Mouse (Mus musculus): ENCODE measurements around the gene Myrip.
A peak's percentile ranks its signal among the peaks of the same experiment; 100 is the strongest.

The Myrip gene

DNA sequence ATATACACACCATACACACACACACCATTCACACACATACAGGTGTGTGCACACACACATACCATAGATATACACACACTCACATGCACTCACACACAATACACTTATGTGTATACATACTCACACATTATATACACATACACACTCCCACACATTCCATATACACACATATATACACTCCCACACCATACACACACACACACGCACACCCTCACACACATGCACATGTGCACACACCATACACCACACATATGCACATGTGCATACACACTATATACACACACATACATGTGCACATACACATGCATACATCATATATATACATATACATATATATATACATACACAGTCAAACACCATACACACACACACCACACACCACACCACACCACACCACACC, 169.1 kb downstream of the Myrip start:
- DNase-seq (ENCODE audit: low spot score), result no peak

- DNase-seq (ENCODE audit: low spot score), result no peak
Observed at GRCm38 (mm10) chr9:120481644-120482043, 180.3 kb downstream of the Myrip start.

- DNase-seq (ENCODE audit: low spot score), result no peak
Observed at GRCm38 (mm10) chr9:120482382-120482781, 181.1 kb downstream of the Myrip start.

DNA sequence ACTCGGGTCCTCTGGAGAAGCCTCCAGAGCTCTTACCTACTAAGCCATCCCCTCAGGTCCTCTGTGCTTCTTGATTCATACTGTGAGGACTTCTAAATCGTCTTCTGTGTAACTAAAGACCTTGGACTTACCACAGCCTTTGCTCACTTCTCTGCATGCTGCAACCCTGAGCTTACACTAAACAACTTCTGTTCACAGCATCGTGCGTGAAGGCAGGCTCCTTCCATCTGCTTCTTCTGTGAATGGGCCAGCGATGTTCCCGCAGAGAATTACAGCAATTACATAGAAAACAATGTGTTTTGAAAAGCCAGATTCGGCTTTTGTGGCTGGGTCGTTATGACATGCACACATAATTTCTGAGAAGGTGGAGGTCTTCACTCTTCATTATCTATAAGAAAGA, 181.8 kb downstream of the Myrip start:
- DNase-seq (ENCODE audit: low spot score), result no peak

GRCm38 (mm10) chr9:120487076-120487475, 185.8 kb downstream of the Myrip start:
- DNase-seq (ENCODE audit: low spot score), result no peak

DNA sequence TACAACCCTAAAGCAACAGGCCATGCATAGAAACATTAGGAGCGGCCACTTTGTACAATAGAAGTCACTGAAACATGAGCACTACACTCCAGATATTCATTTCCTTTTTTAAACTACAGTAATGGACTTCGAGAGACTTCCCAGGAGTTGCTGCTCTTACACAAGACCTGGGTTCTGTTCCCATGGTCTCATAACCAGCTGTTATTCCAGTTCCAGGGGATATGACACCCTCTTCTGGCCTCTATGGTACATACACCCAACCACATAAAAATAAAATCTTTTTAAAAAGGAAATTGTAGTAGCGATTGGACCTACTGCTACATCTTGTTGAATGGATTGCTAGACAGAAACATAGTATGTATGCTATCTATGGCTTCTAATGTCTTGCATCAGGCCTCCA, 190.2 kb downstream of the Myrip start:
- no peak for DNase-seq (ENCODE audit: low spot score)

DNA sequence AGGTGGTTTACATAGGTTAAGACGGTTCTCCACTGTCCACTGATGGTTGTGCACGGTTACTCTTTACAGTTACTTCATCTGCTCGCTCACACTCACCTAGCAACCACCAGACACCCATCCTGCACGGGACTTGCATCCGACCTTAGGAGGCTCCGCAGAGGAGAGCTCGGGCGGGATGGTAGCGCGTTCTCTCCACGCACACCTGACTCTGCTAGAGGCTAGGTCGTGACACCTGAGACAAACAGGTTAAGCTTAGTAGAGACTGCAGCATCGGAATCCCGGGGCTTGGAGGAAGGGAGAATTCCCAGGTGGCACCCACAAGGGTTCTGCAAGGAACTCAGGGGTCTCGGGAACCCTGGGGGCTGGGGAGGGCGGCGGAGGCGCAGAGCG, 190.7 kb downstream of the Myrip start, which contains the start of gene Eif1b:
Eif1b (plus strand) TSS at position 223 of the 390 bp plus-strand sequence.
- DNase-seq (ENCODE audit: low spot score), result no peak

GRCm38 (mm10) chr9:120492400-120493351, 191.4 kb downstream of the Myrip start:
- DNase-seq (ENCODE audit: low spot score), result peak; percentile 23

GRCm38 (mm10) chr9:120493781-120494180, 192.5 kb downstream of the Myrip start:
- DNase-seq (ENCODE audit: low spot score), result no peak

- no peak for DNase-seq (ENCODE audit: low spot score)
Observed at GRCm38 (mm10) chr9:120496691-120497090, 195.4 kb downstream of the Myrip start.

GRCm38 (mm10) chr9:120497983-120498382, 196.7 kb downstream of the Myrip start:
- DNase-seq (ENCODE audit: low spot score), result no peak

DNA sequence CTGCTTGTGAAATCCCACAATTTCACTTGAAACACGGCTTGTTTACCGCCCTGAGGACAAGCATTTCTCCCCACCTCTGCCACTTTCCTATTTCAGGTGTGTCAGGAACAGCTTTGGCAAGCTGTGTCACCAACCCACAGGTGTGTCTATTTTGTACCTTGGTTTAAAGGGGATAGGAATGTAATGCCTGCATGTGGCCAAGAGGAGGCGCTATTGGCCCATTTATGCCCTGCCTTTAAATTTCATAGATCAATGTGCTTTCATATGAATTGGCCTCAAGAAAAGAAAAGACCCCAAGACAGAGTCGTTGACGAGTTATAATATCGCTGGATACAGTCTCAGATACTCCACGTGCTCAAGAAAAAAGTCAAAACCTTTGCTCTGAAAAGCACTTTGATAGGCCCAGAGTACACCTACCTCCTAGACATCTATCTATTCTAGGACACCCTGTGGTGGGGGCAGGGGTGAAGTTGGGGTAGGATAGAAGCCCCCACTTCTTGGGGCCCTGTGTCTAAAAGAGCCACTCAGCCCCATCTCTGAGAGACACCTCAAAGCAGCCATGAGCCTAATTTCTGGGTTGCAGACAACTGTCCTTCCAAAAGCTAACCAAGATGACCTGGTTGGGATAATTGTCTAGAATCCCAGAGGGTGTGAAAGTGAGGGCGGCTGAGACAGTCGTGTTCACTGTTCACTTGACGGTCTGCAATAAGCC, 200.0 kb downstream of the Myrip start:
- no peak for DNase-seq (ENCODE audit: low spot score)

DNA sequence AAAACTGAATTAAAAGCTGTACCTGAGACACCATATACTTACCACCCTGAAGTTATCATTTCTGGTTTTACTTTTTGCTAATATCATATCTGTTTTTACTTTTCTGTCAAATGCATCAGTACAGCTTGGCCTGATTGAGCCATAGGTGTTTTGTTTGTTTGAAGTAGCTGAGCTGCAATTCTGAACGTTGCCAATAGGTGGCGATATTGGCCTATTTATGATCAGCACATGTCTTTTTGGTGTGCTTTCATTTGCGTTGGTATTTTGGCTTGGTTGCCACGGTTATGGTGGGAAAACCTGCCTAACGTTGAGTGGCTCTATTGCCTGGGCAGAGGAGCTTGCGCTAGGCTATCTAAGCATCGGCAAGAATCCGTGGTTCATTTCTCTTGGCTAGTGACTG, 200.7 kb downstream of the Myrip start:
- DNase-seq (ENCODE audit: low spot score), result no peak

GRCm38 (mm10) chr9:120504423-120504822, 203.1 kb downstream of the Myrip start:
- no peak for DNase-seq (ENCODE audit: low spot score)

GRCm38 (mm10) chr9:120511781-120512180, 210.5 kb downstream of the Myrip start:
- DNase-seq (ENCODE audit: low spot score), result no peak

DNA sequence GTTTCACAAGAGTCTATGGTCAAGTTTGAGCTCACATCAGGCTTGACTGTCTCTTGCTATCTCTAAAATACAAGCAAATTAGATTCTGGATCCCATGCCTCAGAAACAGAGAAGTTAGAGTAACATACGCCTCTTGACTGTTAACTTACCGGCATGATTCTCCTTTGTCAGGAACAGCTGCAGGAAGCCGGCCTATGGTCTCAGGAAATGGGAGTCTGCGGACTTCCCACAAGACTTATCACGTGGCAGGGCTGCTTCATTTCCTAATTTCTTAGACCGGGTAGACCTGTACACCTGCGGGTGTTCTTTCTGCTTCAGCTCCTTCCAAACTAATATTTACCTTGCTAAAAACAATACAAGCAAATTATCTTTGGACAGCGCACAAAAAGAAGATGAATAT, 215.4 kb downstream of the Myrip start:
- no peak for DNase-seq (ENCODE audit: low spot score)

GRCm38 (mm10) chr9:120518946-120519345, 217.6 kb downstream of the Myrip start:
- no peak for DNase-seq (ENCODE audit: low spot score)

DNA sequence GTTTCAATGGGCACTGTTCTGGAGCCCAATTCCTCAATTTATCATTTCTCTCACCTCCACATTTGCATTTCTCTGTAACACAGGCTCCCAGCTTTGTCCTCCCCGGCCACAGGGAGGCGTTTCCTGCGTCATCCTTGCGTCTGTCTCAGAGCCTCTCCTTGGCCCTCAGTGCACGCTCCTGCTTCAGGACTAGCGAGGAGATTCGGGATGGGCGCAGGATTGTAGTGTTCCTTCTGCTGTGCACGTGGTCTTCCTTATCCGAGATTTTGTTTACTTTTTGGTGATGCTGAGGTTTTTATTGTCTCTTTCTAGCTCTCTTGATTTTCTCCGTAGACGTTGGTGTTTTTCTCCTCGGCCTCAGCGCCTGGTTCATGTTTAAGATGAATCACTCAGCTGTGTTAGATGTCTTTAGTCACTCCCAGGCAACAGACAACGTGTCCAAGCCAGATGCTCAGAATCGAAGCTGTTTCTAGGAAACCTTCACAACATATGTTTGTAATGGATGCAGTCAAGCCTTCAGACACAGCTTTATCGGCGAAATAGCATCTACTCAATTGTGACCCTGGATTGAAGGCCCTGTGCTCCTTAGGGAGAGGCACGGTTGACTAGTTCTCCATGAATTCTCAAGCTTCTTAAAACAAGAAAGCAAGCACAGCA, 218.3 kb downstream of the Myrip start:
- DNase-seq (ENCODE audit: low spot score), result no peak

GRCm38 (mm10) chr9:120521161-120521560, 219.8 kb downstream of the Myrip start:
- no peak for DNase-seq (ENCODE audit: low spot score)
